Mouse (Mus musculus) kidney, postnatal 14 days (tissue): ENCODE results near the gene Spag6.
A peak's percentile ranks its signal among the peaks of the same experiment; 100 is the strongest.

ENCODE experiments used
- DNase-seq: peaks from one replicate; pipeline ENCODE4 v3.0.0; 2022; ENCODE audit warnings: mixed read lengths

Spag6 gene

GRCm38 (mm10) chr2:18693871-18694610 is at the start of gene Spag6:
Gene Spag6 (plus strand): TSS chr2:18694032.
- peak; percentile 83 for DNase-seq

GRCm38 (mm10) chr2:18648563-18648962 is 45.3 kb upstream of the Spag6 start:
- DNase-seq, result no peak

- peak; percentile 31 for DNase-seq
Observed at GRCm38 (mm10) chr2:18654821-18655220, 39.0 kb upstream of the Spag6 start.

GRCm38 (mm10) chr2:18664003-18664402 is 29.8 kb upstream of the Spag6 start:
- DNase-seq, result no peak

- DNase-seq, result no peak
Observed at GRCm38 (mm10) chr2:18671041-18671440, 22.8 kb upstream of the Spag6 start.

GRCm38 (mm10) chr2:18672133-18672765 is 21.6 kb upstream of the Spag6 start, which contains the start of gene Commd3:
Gene Commd3 (plus strand): TSS chr2:18672384.
- DNase-seq, result peak; percentile 97

GRCm38 (mm10) chr2:18672766-18673164 is 21.1 kb upstream of the Spag6 start:
- no peak for DNase-seq

- no peak for DNase-seq
Observed at GRCm38 (mm10) chr2:18673766-18674165, 20.1 kb upstream of the Spag6 start.

- DNase-seq, result no peak
Observed at GRCm38 (mm10) chr2:18674193-18674902, 19.5 kb upstream of the Spag6 start.

GRCm38 (mm10) chr2:18675681-18676456 is 18.0 kb upstream of the Spag6 start:
- no peak for DNase-seq

GRCm38 (mm10) chr2:18676457-18676935 is 17.3 kb upstream of the Spag6 start:
- DNase-seq, result peak; percentile 90

- DNase-seq, result peak; percentile 84
Observed at GRCm38 (mm10) chr2:18676936-18677491, 16.8 kb upstream of the Spag6 start, which contains the start of gene Bmi1. Gene Bmi1 (plus strand): TSS chr2:18677018.

GRCm38 (mm10) chr2:18677631-18678471 is 16.0 kb upstream of the Spag6 start:
- peak; percentile 61 for DNase-seq

GRCm38 (mm10) chr2:18679701-18680100 is 14.1 kb upstream of the Spag6 start:
- DNase-seq, result no peak

- DNase-seq, result no peak
Observed at GRCm38 (mm10) chr2:18680501-18680900, 13.3 kb upstream of the Spag6 start.

GRCm38 (mm10) chr2:18680961-18681360 is 12.9 kb upstream of the Spag6 start:
- peak; percentile 80 for DNase-seq

- no peak for DNase-seq
Observed at GRCm38 (mm10) chr2:18684062-18684461, 9.8 kb upstream of the Spag6 start.

- DNase-seq, result no peak
Observed at GRCm38 (mm10) chr2:18686386-18686785, 7.4 kb upstream of the Spag6 start.

- DNase-seq, result no peak
Observed at GRCm38 (mm10) chr2:18686826-18687519, 6.9 kb upstream of the Spag6 start.

- DNase-seq, result no peak
Observed at GRCm38 (mm10) chr2:18687671-18688170, 6.1 kb upstream of the Spag6 start.
